Mouse (Mus musculus) kidney, adult 11 months (tissue): ENCODE measurements around the gene Mrap2.

Experiments
- DNase-seq: peaks from one replicate; pipeline ENCODE4 v3.0.0; 2022

Mrap2 gene

GRCm38 (mm10) chr9:87182231-87182630, 38.1 kb downstream of the Mrap2 start:
- no peak for DNase-seq

GRCm38 (mm10) chr9:87187336-87187735, 43.2 kb downstream of the Mrap2 start:
- no peak for DNase-seq

DNA sequence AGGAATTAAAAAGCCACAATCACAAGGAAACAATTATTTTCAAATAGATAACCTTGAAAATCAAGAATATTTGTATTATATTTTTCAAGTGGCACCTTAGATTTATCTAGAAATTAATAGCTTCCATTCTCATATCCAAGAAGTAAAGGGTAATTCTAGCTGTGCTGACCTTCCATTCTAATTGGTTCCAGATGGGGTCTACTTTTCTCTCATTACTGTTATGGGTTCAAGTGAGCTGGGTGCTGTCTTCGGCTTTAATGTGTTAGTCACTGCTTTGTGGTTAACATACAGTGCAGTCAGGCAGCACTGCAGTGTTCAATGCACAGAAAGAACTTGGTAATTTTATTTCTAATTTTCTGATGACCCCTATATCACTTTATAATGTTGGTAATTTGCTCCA, 49.6 kb downstream of the Mrap2 start:
- DNase-seq: no peak

DNA sequence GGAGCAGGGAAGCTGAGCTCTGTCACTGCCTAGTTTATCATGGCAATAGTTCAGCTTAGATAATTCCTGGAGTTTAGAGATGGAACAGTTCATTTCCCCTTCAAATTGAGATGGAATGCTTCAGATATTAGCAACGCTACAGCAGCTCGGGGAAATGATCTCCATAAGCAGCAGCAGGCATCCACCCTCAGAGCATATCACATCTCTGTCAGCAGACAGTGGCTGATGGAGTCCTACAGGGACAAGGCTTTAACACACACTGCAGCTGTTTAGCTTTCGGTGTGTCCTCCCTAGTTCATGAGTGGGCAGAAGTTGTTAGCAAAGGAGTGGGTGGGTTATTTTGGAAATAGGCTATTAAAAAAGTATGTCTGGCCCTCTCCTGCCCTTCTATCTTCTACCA, 53.2 kb downstream of the Mrap2 start:
- no peak for DNase-seq

GRCm38 (mm10) chr9:87198036-87198435, 53.9 kb downstream of the Mrap2 start:
- DNase-seq: no peak

- no peak for DNase-seq
These were observed 56.3 kb downstream of the Mrap2 start for GRCm38 (mm10) chr9:87200426-87200825.

DNA sequence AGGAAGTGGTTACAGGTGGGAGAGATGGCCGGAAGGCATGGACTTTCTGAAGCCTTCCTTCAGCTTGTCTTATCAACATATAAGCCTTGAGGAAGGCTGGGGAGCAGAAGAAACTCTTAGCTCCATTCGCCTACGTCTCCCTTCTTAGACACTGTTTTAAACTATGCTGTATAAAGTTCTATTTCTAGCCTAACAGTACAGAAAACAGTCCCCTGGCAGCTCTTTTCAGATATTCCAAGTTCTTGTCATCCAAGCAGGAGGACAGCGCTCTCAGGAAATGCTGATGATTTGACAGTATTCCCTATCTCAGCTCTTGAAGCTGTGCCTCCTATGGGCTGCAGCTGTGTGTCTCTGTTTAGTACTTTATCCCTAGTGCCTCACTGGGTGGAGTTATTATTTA, 56.8 kb downstream of the Mrap2 start:
- DNase-seq: no peak

- DNase-seq: no peak
These were observed 58.3 kb downstream of the Mrap2 start for GRCm38 (mm10) chr9:87202431-87202830.

DNA sequence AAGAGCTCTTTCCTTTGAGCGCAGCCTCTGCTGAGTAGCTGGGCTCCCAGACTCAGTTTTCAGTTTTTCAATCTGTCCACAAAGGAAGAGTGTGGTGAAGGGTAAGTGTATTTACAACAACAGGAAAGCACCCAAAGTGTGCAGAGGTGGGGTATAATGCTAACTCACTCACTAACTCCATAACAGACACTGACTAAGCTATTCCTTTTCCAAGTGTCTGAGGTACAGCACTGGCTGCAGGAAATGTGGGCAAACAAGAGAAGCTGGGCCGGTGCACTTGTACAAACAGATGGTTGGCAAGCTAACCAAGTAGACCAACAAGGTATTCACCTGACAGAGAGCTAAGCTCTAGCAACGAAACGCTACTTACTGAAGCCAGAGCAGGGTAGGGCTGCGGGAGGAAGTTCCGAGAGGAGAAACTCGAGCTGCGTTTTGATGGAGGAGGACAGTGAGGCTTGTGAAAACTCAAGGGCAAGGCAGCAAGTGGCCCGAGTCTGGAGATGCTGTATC, 66.8 kb downstream of the Mrap2 start:
- DNase-seq: no peak

GRCm38 (mm10) chr9:87213204-87213603, 69.1 kb downstream of the Mrap2 start:
- DNase-seq: peak; percentile 9
